Comparison of ENCODE assay signal across 12 mouse cellular contexts in the genomic region with DNA sequence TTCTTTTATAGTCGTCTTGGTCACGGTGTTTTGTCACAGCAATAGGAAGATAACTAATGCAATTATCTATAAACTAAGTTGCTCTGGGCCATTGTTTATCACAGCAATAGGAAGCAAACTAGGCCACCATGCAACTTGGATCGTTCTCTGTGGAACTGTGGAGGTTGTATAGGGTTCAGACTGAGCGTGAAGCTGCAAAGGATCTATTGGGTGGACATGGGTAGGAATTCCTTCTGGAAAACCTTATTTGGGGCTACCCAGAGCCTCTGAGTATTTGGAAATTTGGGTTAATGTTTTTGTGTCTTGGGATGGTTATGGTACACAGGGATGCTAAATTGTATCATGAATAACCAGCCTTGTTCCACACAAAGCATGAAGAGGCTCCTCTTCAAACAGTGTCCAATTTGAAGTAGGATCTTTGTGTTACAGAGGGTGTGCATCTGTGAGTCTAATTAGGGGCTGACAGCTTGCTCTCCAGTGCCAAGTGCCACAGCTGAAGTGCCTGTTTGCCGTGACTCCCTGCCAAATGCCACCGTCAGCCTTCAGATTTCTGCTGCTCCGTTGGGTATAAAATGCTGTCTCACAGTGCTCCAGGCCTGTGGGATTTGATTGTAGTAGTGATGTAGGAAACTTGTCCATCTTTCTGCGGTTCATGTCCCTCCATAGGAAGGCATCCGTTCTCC.
DNase-seq lines count a peak whose midpoint lies in the region; TF ChIP-seq lines count a peak whose summit lies in the region.
"Had no signal": no experiment of that assay in that cellular context is flagged by ENCODE, and none has a peak within 500 bp of the region (broad histone marks: within the 10 kb centered on the region; RNA-seq: fewer than 3 reads in every experiment).

No protein-coding gene starts in this region.

- TF ChIP-seq CTCF in layer of hippocampus, adult 2 months (conservative IDR thresholded peaks at IDR 0.05): no peak

- H3K27ac ChIP-seq in layer of hippocampus, adult 2 months: peak overlapping the region; percentile 74
- H3K27ac ChIP-seq: heart, adult 2 months; lung, embryonic 15.5 days had no signal

- no peak overlapping the region for H3K4me3 ChIP-seq in layer of hippocampus, adult 2 months
- H3K4me3 ChIP-seq: heart, adult 2 months; lung, embryonic 15.5 days had no signal

- peak; percentile 83 for DNase-seq in retina, postnatal 1 day
- DNase-seq in retina, embryonic 14.5 days (ENCODE audit: low spot score): no peak
- peak; percentile 48 to 55 for DNase-seq in cerebellum, postnatal 36 days
- peak; percentile 79 to 83 for DNase-seq in layer of hippocampus, adult 2 months (ENCODE audit: low spot score in 2 of 2)
- peak; percentile 44 for DNase-seq in right cerebral cortex, postnatal 4 days
- DNase-seq in kidney, postnatal 4 days: no peak
- no peak for DNase-seq in urinary bladder, adult 2 months (ENCODE audit: low spot score)
- no peak for DNase-seq in spleen, postnatal 4 days (ENCODE audit: low spot score in 2 of 2)
- DNase-seq: kidney, postnatal 10 days; thymus, postnatal 14 days had no signal

Comparison
In these comparisons a context has a peak if more than half of its experiments do, and no peak if none do; other contexts are left out.
1. DNase-seq: peak in retina, postnatal 1 day (single experiment), cerebellum, postnatal 36 days (2 of 2), layer of hippocampus, adult 2 months (2 of 2) and right cerebral cortex, postnatal 4 days (single experiment); none in retina, embryonic 14.5 days (single experiment), kidney, postnatal 4 days (0 of 2), urinary bladder, adult 2 months (single experiment) and spleen, postnatal 4 days (0 of 2).